Mouse (Mus musculus) MEL (cell line): ENCODE measurements around the gene Cct8l1. TPM values are rescaled to one million over a fixed set of nuclear protein-coding genes. Genes with fewer than 3 reads are reported as not detected.
A peak's percentile ranks its signal among the peaks of the same experiment; 100 is the strongest.

Source experiments
- DNase-seq: peaks from one replicate; pipeline ENCODE4 v3.0.0; 2011; ENCODE audit warnings: low read depth, low spot score
- H3K27ac ChIP-seq: 2 replicates; pipeline ENCODE4 v1.5.1; 2012; ENCODE audit warnings: low read depth, mild to moderate bottlenecking, control low read depth, low read length, moderate library complexity; ENCODE audit not compliant: control insufficient read depth
- H3K27me3 ChIP-seq, 2 experiments: fragments of 150-350 bp in 1 of 2; sonication (generic) in 1 of 2; 2 replicates each; pipeline ENCODE4 v1.6.1; 2012; ENCODE audit warnings: low read length in 2 of 2, mild to moderate bottlenecking in 2 of 2, improper control_type of control experiment in 1 of 2, moderate library complexity in 1 of 2; ENCODE audit not compliant: insufficient read depth in 2 of 2, control insufficient read depth in 1 of 2
- H3K36me3 ChIP-seq, 2 experiments: 2 replicates each; pipeline ENCODE4 v1.6.1; 2012 to 2014; ENCODE audit warnings: low read length in 2 of 2, improper control_type of control experiment in 1 of 2, inconsistent platforms in 1 of 2, mild to moderate bottlenecking in 1 of 2; ENCODE audit not compliant: insufficient read depth in 2 of 2, control insufficient read depth in 1 of 2
- H3K4me1 ChIP-seq, 2 experiments: fragments of 150-350 bp in 1 of 2; sonication (generic) in 1 of 2; 2 replicates each; pipeline ENCODE4 v1.6.1; 2012; ENCODE audit warnings: low read length in 2 of 2, improper control_type of control experiment in 1 of 2, mild to moderate bottlenecking in 1 of 2; ENCODE audit not compliant: insufficient read depth in 2 of 2, control insufficient read depth in 1 of 2
- H3K4me3 ChIP-seq, 2 experiments: fragments of 150-350 bp in 1 of 2; sonication (generic) in 1 of 2; 2 replicates each; pipeline ENCODE4 v1.5.1; 2012; ENCODE audit warnings: low read depth in 2 of 2, low read length in 2 of 2, mild to moderate bottlenecking in 2 of 2, moderate library complexity in 2 of 2, control low read depth in 1 of 2, improper control_type of control experiment in 1 of 2; ENCODE audit not compliant: control insufficient read depth in 1 of 2, insufficient read depth in 1 of 2
- H3K79me2 ChIP-seq: 2 replicates; pipeline ENCODE4 v1.6.1; 2012; ENCODE audit warnings: mild to moderate bottlenecking, low read length, moderate library complexity; ENCODE audit not compliant: control insufficient read depth, poor library complexity, insufficient read depth
- H3K9ac ChIP-seq: 2 replicates; pipeline ENCODE4 v1.6.1; 2012; ENCODE audit warnings: low read depth, mild to moderate bottlenecking, control low read depth, low read length, moderate library complexity; ENCODE audit not compliant: control insufficient read depth, poor library complexity, severe bottlenecking
- H3K9me3 ChIP-seq: fragments of 150-350 bp; sonication (generic); replicated peaks from 2 replicates; pipeline ENCODE4 v1.6.1; 2012; ENCODE audit warnings: mild to moderate bottlenecking, low read length, improper control_type of control experiment, moderate library complexity; ENCODE audit not compliant: insufficient read depth
- CHD1 ChIP-seq: IDR thresholded peaks from 2 replicates; pipeline ENCODE4 v1.6.1; 2012; ENCODE audit warnings: low read depth, mild to moderate bottlenecking, inconsistent platforms, low read length, improper control_type of control experiment
- CHD2 ChIP-seq: IDR thresholded peaks from 2 replicates; pipeline ENCODE4 v1.6.1; 2011; ENCODE audit warnings: low read length, improper control_type of control experiment
- CTCF ChIP-seq, 3 experiments: IDR thresholded peaks in 2 of 3; conservative IDR thresholded peaks in 1 of 3; 2 replicates each; pipeline ENCODE4 v1.5.1; 2011 to 2012; ENCODE audit warnings: low read length in 3 of 3, low read depth in 2 of 3, mild to moderate bottlenecking in 2 of 3, improper control_type of control experiment in 1 of 3, inconsistent platforms in 1 of 3, mixed read lengths in 1 of 3, moderate library complexity in 1 of 3; ENCODE audit not compliant: control insufficient read depth in 1 of 3, insufficient read depth in 1 of 3, poor library complexity in 1 of 3, severe bottlenecking in 1 of 3
- E2F4 ChIP-seq: IDR thresholded peaks from 2 replicates; pipeline ENCODE4 v1.6.1; 2011; ENCODE audit warnings: low read depth, low read length, improper control_type of control experiment, borderline replicate concordance
- EP300 ChIP-seq, 2 experiments: IDR thresholded peaks; 2 replicates each; pipeline ENCODE4 v1.6.1; 2011; ENCODE audit warnings: improper control_type of control experiment in 2 of 2, low read length in 2 of 2, low read depth in 1 of 2, mild to moderate bottlenecking in 1 of 2
- ETS1 ChIP-seq: IDR thresholded peaks from 2 replicates; pipeline ENCODE4 v1.6.1; 2012; ENCODE audit warnings: low read depth, mild to moderate bottlenecking, inconsistent platforms, low read length, improper control_type of control experiment, moderate library complexity
- GATA1 ChIP-seq: IDR thresholded peaks from 2 replicates; pipeline ENCODE4 v1.6.1; 2011; ENCODE audit warnings: low read depth, low read length, improper control_type of control experiment
- HCFC1 ChIP-seq: IDR thresholded peaks from 2 replicates; pipeline ENCODE4 v1.6.1; 2012; ENCODE audit warnings: low read depth, mild to moderate bottlenecking, inconsistent platforms, low read length, improper control_type of control experiment, moderate library complexity
- JUND ChIP-seq: IDR thresholded peaks from 2 replicates; pipeline ENCODE4 v1.6.1; 2011; ENCODE audit warnings: low read depth, mild to moderate bottlenecking, improper control_type of control experiment, low read length
- KAT2A ChIP-seq: conservative IDR thresholded peaks from 2 replicates; pipeline ENCODE4 v1.6.1; 2012; ENCODE audit warnings: low read depth, low read length, improper control_type of control experiment, inconsistent platforms
- MAFK ChIP-seq: IDR thresholded peaks from 2 replicates; pipeline ENCODE4 v1.6.1; 2011; ENCODE audit warnings: low read depth, mild to moderate bottlenecking, low read length, improper control_type of control experiment, borderline replicate concordance
- MAZ ChIP-seq: IDR thresholded peaks from 2 replicates; pipeline ENCODE4 v1.6.1; 2012; ENCODE audit warnings: low read depth, mild to moderate bottlenecking, inconsistent platforms, low read length, improper control_type of control experiment
- MXI1 ChIP-seq: IDR thresholded peaks from 2 replicates; pipeline ENCODE4 v1.6.1; 2011; ENCODE audit warnings: mild to moderate bottlenecking, low read depth, low read length, improper control_type of control experiment
- MYB ChIP-seq: IDR thresholded peaks from 2 replicates; pipeline ENCODE4 v1.6.1; 2011; ENCODE audit warnings: mild to moderate bottlenecking, low read depth, low read length, improper control_type of control experiment
- NELFE ChIP-seq: IDR thresholded peaks from 2 replicates; pipeline ENCODE4 v1.6.1; 2011; ENCODE audit warnings: low read depth, low read length, improper control_type of control experiment
- POLR2A ChIP-seq, 2 experiments: IDR thresholded peaks; 2 replicates each; pipeline ENCODE4 v1.6.1; 2011 to 2012; ENCODE audit warnings: low read length in 2 of 2, mild to moderate bottlenecking in 2 of 2, control low read depth in 1 of 2, improper control_type of control experiment in 1 of 2, low read depth in 1 of 2, moderate library complexity in 1 of 2; ENCODE audit not compliant: control insufficient read depth in 1 of 2, insufficient read depth in 1 of 2, poor library complexity in 1 of 2
- POLR2AphosphoS2 ChIP-seq: IDR thresholded peaks from 2 replicates; pipeline ENCODE4 v1.6.1; 2011; ENCODE audit warnings: low read length, improper control_type of control experiment
- POLR2AphosphoS5 ChIP-seq: IDR thresholded peaks from 2 replicates; pipeline ENCODE4 v1.6.1; 2012; ENCODE audit warnings: low read depth, borderline replicate concordance, mild to moderate bottlenecking, inconsistent platforms, low read length, moderate library complexity, mixed read lengths
- RAD21 ChIP-seq: IDR thresholded peaks from 2 replicates; pipeline ENCODE4 v1.6.1; 2011; ENCODE audit warnings: mild to moderate bottlenecking, low read depth, low read length, improper control_type of control experiment
- RCOR1 ChIP-seq: IDR thresholded peaks from 2 replicates; pipeline ENCODE4 v1.6.1; 2012; ENCODE audit warnings: low read depth, mild to moderate bottlenecking, inconsistent platforms, low read length, improper control_type of control experiment
- SIN3A ChIP-seq: IDR thresholded peaks from 2 replicates; pipeline ENCODE4 v1.6.1; 2012; ENCODE audit warnings: low read length, improper control_type of control experiment, inconsistent platforms
- SMC3 ChIP-seq: IDR thresholded peaks from 2 replicates; pipeline ENCODE4 v1.6.1; 2011; ENCODE audit warnings: low read depth, low read length, improper control_type of control experiment
- TAL1 ChIP-seq: IDR thresholded peaks from 2 replicates; pipeline ENCODE4 v1.6.1; 2012; ENCODE audit warnings: mild to moderate bottlenecking, inconsistent platforms, low read length, moderate library complexity, mixed read lengths
- TBP ChIP-seq: IDR thresholded peaks from 2 replicates; pipeline ENCODE4 v1.8.0; 2011; ENCODE audit warnings: low read depth, low read length, improper control_type of control experiment
- TCF12 ChIP-seq: IDR thresholded peaks from 2 replicates; pipeline ENCODE4 v1.6.1; 2014; ENCODE audit warnings: low read depth, mild to moderate bottlenecking, inconsistent platforms, low read length, improper control_type of control experiment, moderate library complexity
- UBTF ChIP-seq: IDR thresholded peaks from 2 replicates; pipeline ENCODE4 v1.6.1; 2012; ENCODE audit warnings: low read depth, mild to moderate bottlenecking, inconsistent platforms, low read length, improper control_type of control experiment, moderate library complexity, borderline replicate concordance; ENCODE audit not compliant: insufficient read depth
- USF1 ChIP-seq: IDR thresholded peaks from 2 replicates; pipeline ENCODE4 v1.6.1; 2014; ENCODE audit warnings: low read depth, mild to moderate bottlenecking, inconsistent platforms, low read length, improper control_type of control experiment, moderate library complexity
- ZC3H11A ChIP-seq: IDR thresholded peaks from 2 replicates; pipeline ENCODE4 v1.6.1; 2012; ENCODE audit warnings: low read depth, mild to moderate bottlenecking, inconsistent platforms, low read length, improper control_type of control experiment
- ZKSCAN1 ChIP-seq: IDR thresholded peaks from 2 replicates; pipeline ENCODE4 v1.6.1; 2012; ENCODE audit warnings: low read depth, mild to moderate bottlenecking, inconsistent platforms, low read length, improper control_type of control experiment, moderate library complexity
- ZNF384 ChIP-seq: IDR thresholded peaks from 2 replicates; pipeline ENCODE4 v1.6.1; 2012; ENCODE audit warnings: low read depth, mild to moderate bottlenecking, inconsistent platforms, low read length, improper control_type of control experiment
- polyA plus RNA-seq, 2 experiments: library from polyadenylated mRNA; stranded (reverse) in 1 of 2; unstranded in 1 of 2; fragments of >175 nt in 1 of 2; fragments of >200 nt in 1 of 2; gene quantifications; 2 replicates each; pipeline versions ENCODE4 v1.2.1 to v1.2.4; 2012; ENCODE audit warnings: low replicate concordance in 2 of 2, low read depth in 1 of 2; ENCODE audit not compliant: insufficient read length in 2 of 2, insufficient read depth in 1 of 2, missing spikeins in 1 of 2
- total RNA-seq: library from RNA; depleted of rRNA; stranded (reverse); fragments of 300-350 nt; gene quantifications from 2 replicates; pipeline ENCODE4 v1.2.3, GENCODE M21; 2012

Gene Cct8l1
- total and polyA plus RNA-seq, 3 experiments, result not detected

- H3K27ac ChIP-seq, result peak overlapping the region; percentile 99
- peak overlapping the region; percentile 87 to 90 for H3K4me3 ChIP-seq
- H3K4me1 ChIP-seq, result peaks cover 10 to 31% of the 10 kb centered on the region in 2 experiments
- H3K9me3 ChIP-seq, result no peaks in the 10 kb centered on the region
- peaks cover 5% of the 10 kb centered on the region; the same call in 1 of the 2 replicates for H3K79me2 ChIP-seq
- H3K27me3 ChIP-seq, result no peaks in the 10 kb centered on the region
- H3K9ac ChIP-seq, result peak overlapping the region; percentile 99
- TF ChIP-seq ETS1 (no peak), TBP (no peak), ZNF384 (peak; percentile 77), SIN3A (peak; percentile 16)
- H3K36me3 ChIP-seq, result peaks cover 0 to 37% of the 10 kb centered on the region in 2 experiments; a peak in 2 of 4 replicates
- peak; percentile 82 for DNase-seq
Measured at GRCm38 (mm10) chr5:25530629-25531028, 14.8 kb downstream of the Cct8l1 start.

- peaks cover 10 to 25% of the 10 kb centered on the region in 2 experiments for H3K4me1 ChIP-seq
- peaks cover 0 to 32% of the 10 kb centered on the region in 2 experiments; a peak in 2 of 4 replicates for H3K36me3 ChIP-seq
- H3K79me2 ChIP-seq, result peaks cover 5% of the 10 kb centered on the region; the same call in 1 of the 2 replicates
- DNase-seq, result peak; percentile 89
- H3K27ac ChIP-seq, result peak overlapping the region; percentile 82
- peak overlapping the region; percentile 67 for H3K9ac ChIP-seq
- no peaks in the 10 kb centered on the region for H3K27me3 ChIP-seq
- H3K4me3 ChIP-seq, result peak overlapping the region; percentile 38 to 46
- no peaks in the 10 kb centered on the region for H3K9me3 ChIP-seq
- TF ChIP-seq MAZ (peak; percentile 62), HCFC1 (peak; percentile 52), USF1 (no peak), POLR2AphosphoS5 (no peak), MAFK (no peak), GATA1 (no peak; the same call in 1 of the 2 replicates), TAL1 (peak; percentile 81), MXI1 (peak; percentile 7; the same call in 1 of the 2 replicates), POLR2AphosphoS2 (peak; percentile 31; the same call in 1 of the 2 replicates), JUND (no peak), NELFE (peak; percentile 53), SMC3 (no peak), CHD2 (no peak), RCOR1 (no peak; the same call in 1 of the 2 replicates), CHD1 (no peak), EP300 (IDR thresholded peaks at IDR 0.05; ENCODE audit: low read depth in 1 of 2, low read length in 2 of 2) (peak; percentile 25 to 40; a peak in 2 of 4 replicates), TBP (peak; percentile 59), TCF12 (no peak; the same call in none of the 2 replicates), ZC3H11A (no peak), POLR2A (IDR thresholded peaks at IDR 0.05; ENCODE audit: control insufficient read depth in 1 of 2, insufficient read depth in 1 of 2, low read depth in 1 of 2, low read length in 2 of 2, poor library complexity in 1 of 2) (peak in 1 of 2 experiments; percentile 58; a peak in 2 of 4 replicates), ZNF384 (peak; percentile 90), E2F4 (no peak), CTCF (IDR thresholded peaks at IDR 0.05 in 2 of 3, conservative IDR thresholded peaks at IDR 0.05 in 1 of 3; ENCODE audit: control insufficient read depth in 1 of 3, insufficient read depth in 1 of 3, low read depth in 2 of 3, low read length in 3 of 3, poor library complexity in 1 of 3, severe bottlenecking in 1 of 3) (no peak), RAD21 (no peak), UBTF (no peak), ZKSCAN1 (no peak), KAT2A (no peak), MYB (no peak), ETS1 (peak; percentile 64)
Measured at GRCm38 (mm10) chr5:25532256-25533147, 16.6 kb downstream of the Cct8l1 start.
